Mouse (Mus musculus) cerebellum, adult 18-20 months (tissue): ENCODE results near the gene Plekhh3.

Source experiments
- DNase-seq, 2 experiments: peaks; one replicate each; pipeline ENCODE4 v3.0.0; 2021

Gene Plekhh3

GRCm38 (mm10) chr11:101170354-101170810 lies 769 bp downstream of the Plekhh3 start, which contains the start of gene Cntnap1:
Gene Cntnap1 (plus strand): TSS chr11:101170523.
- peak; percentile 76 for DNase-seq

- peak; percentile 60 to 71 for DNase-seq
These were observed 1.6 kb downstream of the Plekhh3 start for GRCm38 (mm10) chr11:101169301-101170107.

- peak; percentile 19 to 23 for DNase-seq
These were observed 2.7 kb downstream of the Plekhh3 start for GRCm38 (mm10) chr11:101168301-101168980.

- DNase-seq = peak; percentile 12 to 17
These were observed 3.2 kb downstream of the Plekhh3 start for GRCm38 (mm10) chr11:101167963-101168300.

GRCm38 (mm10) chr11:101167211-101167962 lies 3.8 kb downstream of the Plekhh3 start:
- DNase-seq = peak in 1 of 2 experiments; percentile 18

- DNase-seq = peak; percentile 28 to 31
These were observed 4.8 kb downstream of the Plekhh3 start for GRCm38 (mm10) chr11:101166357-101166756.

GRCm38 (mm10) chr11:101164677-101165580 lies 6.2 kb downstream of the Plekhh3 start:
- peak; percentile 20 to 33 for DNase-seq

- DNase-seq = peak in 1 of 2 experiments; percentile 11
These were observed 6.8 kb downstream of the Plekhh3 start for GRCm38 (mm10) chr11:101164351-101164665.

- peak; percentile 34 to 50 for DNase-seq
These were observed 7.4 kb downstream of the Plekhh3 start for GRCm38 (mm10) chr11:101163476-101164350.

- DNase-seq = peak; percentile 49 to 59
These were observed 8.4 kb downstream of the Plekhh3 start for GRCm38 (mm10) chr11:101162772-101163171.

GRCm38 (mm10) chr11:101162301-101162700 lies 8.8 kb downstream of the Plekhh3 start:
- peak in 1 of 2 experiments; percentile 9 for DNase-seq

- no peak for DNase-seq
These were observed 9.6 kb downstream of the Plekhh3 start for GRCm38 (mm10) chr11:101161551-101161950.

- DNase-seq = peak; percentile 7 to 27
These were observed 10.1 kb downstream of the Plekhh3 start for GRCm38 (mm10) chr11:101160981-101161505.

GRCm38 (mm10) chr11:101160151-101160550 lies 11.0 kb downstream of the Plekhh3 start:
- DNase-seq = peak in 1 of 2 experiments; percentile 7

GRCm38 (mm10) chr11:101155728-101156371 lies 15.3 kb downstream of the Plekhh3 start, which contains the start of gene Tubg2:
Gene Tubg2 (plus strand): TSS chr11:101155907.
- peak; percentile 81 to 84 for DNase-seq

GRCm38 (mm10) chr11:101155151-101155550 lies 16.0 kb downstream of the Plekhh3 start:
- DNase-seq = no peak

GRCm38 (mm10) chr11:101154648-101155047 lies 16.5 kb downstream of the Plekhh3 start:
- DNase-seq = no peak

- no peak for DNase-seq
These were observed 18.3 kb downstream of the Plekhh3 start for GRCm38 (mm10) chr11:101152825-101153224.

GRCm38 (mm10) chr11:101151063-101151462 lies 20.1 kb downstream of the Plekhh3 start:
- DNase-seq = no peak
